10 mouse cellular contexts compared by ENCODE assay signal in the genomic region with DNA sequence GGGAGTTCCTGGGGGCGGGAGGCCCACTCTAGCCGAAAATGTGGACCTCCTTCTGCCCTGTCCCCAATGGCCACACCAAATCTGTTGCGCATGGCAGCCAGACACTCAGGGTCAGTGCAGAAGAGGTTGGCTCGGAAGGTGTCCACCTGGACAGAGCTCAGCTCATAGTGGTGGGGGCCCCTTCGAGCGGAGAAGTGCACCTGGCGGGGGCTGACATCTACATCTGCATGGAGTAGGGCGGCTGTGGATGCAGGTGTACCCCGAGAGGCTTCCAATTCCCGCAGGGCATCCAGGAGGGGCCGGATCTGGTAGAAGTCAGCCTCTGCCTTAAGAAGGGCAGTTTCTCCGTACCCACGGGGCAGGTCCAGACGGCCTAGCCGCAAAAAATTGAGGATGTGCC. TPM values are rescaled to one million over a fixed set of nuclear protein-coding genes. Genes with fewer than 3 reads are reported as not detected.
DNase-seq lines count a peak whose midpoint lies in the region; ATAC-seq lines count a peak whose summit lies in the region.
"Had no signal": no experiment of that assay in that cellular context is flagged by ENCODE, and none has a peak within 500 bp of the region (broad histone marks: within the 10 kb centered on the region; RNA-seq: fewer than 3 reads in every experiment).

No protein-coding gene starts in this region.

- H3K9ac ChIP-seq in neural tube, embryonic 11.5 days (ENCODE audit: low read length), result no peak overlapping the region
- peak overlapping the region; percentile 47; the same call in 1 of the 2 replicates for H3K9ac ChIP-seq in limb, embryonic 15.5 days
- H3K9ac ChIP-seq in stomach, embryonic 16.5 days (ENCODE audit: low read length), result peak overlapping the region; percentile 72

- peaks cover 90% of the 10 kb centered on the region for H3K4me1 ChIP-seq in erythroblast, embryonic 14.5 days (ENCODE audit: control insufficient read depth)
- H3K4me1 ChIP-seq in neural tube, embryonic 11.5 days (ENCODE audit: control insufficient read depth, insufficient read depth, low read length), result peaks cover 13% of the 10 kb centered on the region
- H3K4me1 ChIP-seq in limb, embryonic 15.5 days, result peaks cover 62% of the 10 kb centered on the region
- peaks cover 51% of the 10 kb centered on the region for H3K4me1 ChIP-seq in stomach, embryonic 16.5 days (ENCODE audit: control insufficient read depth, insufficient read depth, low read length)

- H3K27me3 ChIP-seq in erythroblast, embryonic 14.5 days (ENCODE audit: control insufficient read depth), result peaks cover 13% of the 10 kb centered on the region
- H3K27me3 ChIP-seq in neural tube, embryonic 11.5 days (ENCODE audit: control insufficient read depth, insufficient read depth, low read length), result no peaks in the 10 kb centered on the region
- H3K27me3 ChIP-seq in limb, embryonic 15.5 days, result no peaks in the 10 kb centered on the region
- H3K27me3 ChIP-seq in stomach, embryonic 16.5 days (ENCODE audit: control insufficient read depth, insufficient read depth, low read length), result no peaks in the 10 kb centered on the region

- peak overlapping the region; percentile 66 for H3K4me3 ChIP-seq in erythroblast, embryonic 14.5 days (replicated peaks)
- peak overlapping the region; percentile 13; the same call in 1 of the 2 replicates for H3K4me3 ChIP-seq in neural tube, embryonic 11.5 days (ENCODE audit: low read depth, low read length)
- peak overlapping the region; percentile 55 for H3K4me3 ChIP-seq in limb, embryonic 15.5 days
- peak overlapping the region; percentile 54 for H3K4me3 ChIP-seq in stomach, embryonic 16.5 days (replicated peaks; ENCODE audit: low read length)

- H3K36me3 ChIP-seq in erythroblast, embryonic 14.5 days (ENCODE audit: control insufficient read depth), result no peaks in the 10 kb centered on the region
- H3K36me3 ChIP-seq in neural tube, embryonic 11.5 days (ENCODE audit: control insufficient read depth, insufficient read depth, low read length), result no peaks in the 10 kb centered on the region
- no peaks in the 10 kb centered on the region for H3K36me3 ChIP-seq in limb, embryonic 15.5 days
- H3K36me3 ChIP-seq in stomach, embryonic 16.5 days (ENCODE audit: control insufficient read depth, insufficient read depth, low read length), result no peaks in the 10 kb centered on the region

- no peak for ATAC-seq in erythroblast, adult 5-6 weeks (replicated peaks; ENCODE audit: low FRiP score, poor library complexity, severe bottlenecking)
- no peak for ATAC-seq in neural tube, embryonic 11.5 days (ENCODE audit: insufficient read depth, low FRiP score, low TSS enrichment)
- no peak for ATAC-seq in limb, embryonic 15.5 days (ENCODE audit: insufficient number of reproducible peaks, low FRiP score, low TSS enrichment, low read depth)
- no peak for ATAC-seq in stomach, embryonic 16.5 days (ENCODE audit: insufficient read depth, low FRiP score)

- peak overlapping the region; percentile 79 for H3K4me2 ChIP-seq in neural tube, embryonic 11.5 days (ENCODE audit: low read depth)
- peak overlapping the region; percentile 90 for H3K4me2 ChIP-seq in limb, embryonic 15.5 days
- H3K4me2 ChIP-seq in stomach, embryonic 16.5 days (ENCODE audit: low read depth, low read length), result peak overlapping the region; percentile 85

- no peak overlapping the region for H3K27ac ChIP-seq in neural tube, embryonic 11.5 days (ENCODE audit: low read depth, low read length)
- H3K27ac ChIP-seq in limb, embryonic 15.5 days, result peak overlapping the region; percentile 92; the same call in 1 of the 2 replicates
- H3K27ac ChIP-seq in stomach, embryonic 16.5 days (ENCODE audit: low read length), result peak overlapping the region; percentile 92; the same call in 1 of the 2 replicates

- no peak for DNase-seq in neural tube, embryonic 11.5 days (ENCODE audit: low spot score)
- DNase-seq in neural tube, embryonic 10.5 days (ENCODE audit: extremely low spot score, low spot score), result no peak
- no peak for DNase-seq in left cerebral cortex, adult 11 months (ENCODE audit: low spot score)
- DNase-seq in urinary bladder, adult 2 months (ENCODE audit: low spot score), result no peak

- WGBS in neural tube, embryonic 11.5 days, result 49% methylated on average over 15 of the region's 15 CpGs
- 50% methylated on average over 15 of the region's 15 CpGs for WGBS in limb, embryonic 15.5 days
- WGBS in stomach, embryonic 16.5 days, result 50% methylated on average over 15 of the region's 15 CpGs

- H3K9me3 ChIP-seq in erythroblast, embryonic 14.5 days (ENCODE audit: control insufficient read depth, low read length), result no peaks in the 10 kb centered on the region
- H3K9me3 ChIP-seq in neural tube, embryonic 11.5 days (ENCODE audit: control insufficient read depth, low read length), result no peaks in the 10 kb centered on the region
- H3K9me3 ChIP-seq in limb, embryonic 15.5 days, result no peaks in the 10 kb centered on the region
- H3K9me3 ChIP-seq in stomach, embryonic 16.5 days (replicated peaks; ENCODE audit: control insufficient read depth, low read length), result no peaks in the 10 kb centered on the region

RNA-seq across cellular contexts. Expression of a gene that starts 1.5 kb away (rescaled TPM):
- polyA plus RNA-seq in erythroblast, embryonic 14.5 days (2012), result 0.02 and 0.08 TPM in 2 replicates
- total RNA-seq in erythroblast, adult 5-6 weeks (2015; ENCODE audit: low replicate concordance), result 1.3 and 2.1 TPM in 2 replicates
- total RNA-seq in erythroblast, adult 5-6 weeks (2017; ENCODE audit: low replicate concordance), result 0.42 and 0.77 TPM in 2 replicates
- polyA plus RNA-seq in neural tube, embryonic 11.5 days (2014; fragmentation: Nextera tagmentation; extraction: Ambion mirVana), result 3.1 and 3.6 TPM in 2 replicates
- polyA plus RNA-seq in limb, embryonic 15.5 days (2015; fragmentation: Nextera tagmentation; extraction: Ambion mirVana), result 20.5 TPM in 2 replicates
- polyA plus RNA-seq in stomach, embryonic 16.5 days (2015; fragmentation: Nextera tagmentation; extraction: Ambion mirVana), result 15.1 and 24.7 TPM in 2 replicates
- 11.8 and 13.8 TPM in 2 replicates for polyA plus RNA-seq in urinary bladder, adult 2 months (2012; rRNA removed)

RNA-seq across cellular contexts. Expression of a gene that starts 1.9 kb away (rescaled TPM):
- polyA plus RNA-seq in erythroblast, embryonic 14.5 days (2012), result not detected in 2 replicates
- total RNA-seq in erythroblast, adult 5-6 weeks (2015; ENCODE audit: low replicate concordance), result not detected in 2 replicates
- total RNA-seq in erythroblast, adult 5-6 weeks (2017; ENCODE audit: low replicate concordance), result not detected in 2 replicates
- polyA plus RNA-seq in neural tube, embryonic 11.5 days (2014; fragmentation: Nextera tagmentation; extraction: Ambion mirVana), result not detected in 2 replicates
- polyA plus RNA-seq in limb, embryonic 15.5 days (2015; fragmentation: Nextera tagmentation; extraction: Ambion mirVana), result 0.31 and 0.73 TPM in 2 replicates
- polyA plus RNA-seq in stomach, embryonic 16.5 days (2015; fragmentation: Nextera tagmentation; extraction: Ambion mirVana), result not detected in 2 replicates
- polyA plus RNA-seq in urinary bladder, adult 2 months (2012; rRNA removed), result not detected in 2 replicates
- total RNA-seq: adrenal gland, postnatal 14 days; gastrocnemius, adult 18-20 months had no signal

RNA-seq across cellular contexts. Expression of a gene that starts 15.6 kb away (rescaled TPM):
- polyA plus RNA-seq in erythroblast, embryonic 14.5 days (2012), result 0.23 and 0.37 TPM in 2 replicates
- 9.0 and 15.7 TPM in 2 replicates for total RNA-seq in erythroblast, adult 5-6 weeks (2015; ENCODE audit: low replicate concordance)
- total RNA-seq in erythroblast, adult 5-6 weeks (2017; ENCODE audit: low replicate concordance), result 12.1 and 16.1 TPM in 2 replicates
- 0.53 and 1.1 TPM in 2 replicates for polyA plus RNA-seq in neural tube, embryonic 11.5 days (2014; fragmentation: Nextera tagmentation; extraction: Ambion mirVana)
- polyA plus RNA-seq in limb, embryonic 15.5 days (2015; fragmentation: Nextera tagmentation; extraction: Ambion mirVana), result 2.7 and 3.1 TPM in 2 replicates
- 4.0 and 5.1 TPM in 2 replicates for polyA plus RNA-seq in stomach, embryonic 16.5 days (2015; fragmentation: Nextera tagmentation; extraction: Ambion mirVana)
- polyA plus RNA-seq in urinary bladder, adult 2 months (2012; rRNA removed), result 2.0 and 2.5 TPM in 2 replicates

RNA-seq across cellular contexts. Expression of a gene that starts 21.1 kb away (rescaled TPM):
- 0.14 and 0.18 TPM in 2 replicates for polyA plus RNA-seq in erythroblast, embryonic 14.5 days (2012)
- 2.7 TPM in 1 of 2 replicates, not detected in the other for total RNA-seq in erythroblast, adult 5-6 weeks (2015; ENCODE audit: low replicate concordance)
- 6.0 TPM in 1 of 2 replicates, not detected in the other for total RNA-seq in erythroblast, adult 5-6 weeks (2017; ENCODE audit: low replicate concordance)
- 14.4 and 15.1 TPM in 2 replicates for polyA plus RNA-seq in neural tube, embryonic 11.5 days (2014; fragmentation: Nextera tagmentation; extraction: Ambion mirVana)
- polyA plus RNA-seq in limb, embryonic 15.5 days (2015; fragmentation: Nextera tagmentation; extraction: Ambion mirVana), result 7.6 and 8.4 TPM in 2 replicates
- 4.9 TPM in 2 replicates for polyA plus RNA-seq in stomach, embryonic 16.5 days (2015; fragmentation: Nextera tagmentation; extraction: Ambion mirVana)
- 1.1 and 1.3 TPM in 2 replicates for polyA plus RNA-seq in urinary bladder, adult 2 months (2012; rRNA removed)

RNA-seq across cellular contexts. Expression of a gene that starts 21.2 kb away (rescaled TPM):
- 5.0 and 5.1 TPM in 2 replicates for polyA plus RNA-seq in erythroblast, embryonic 14.5 days (2012)
- 3.5 and 3.8 TPM in 2 replicates for total RNA-seq in erythroblast, adult 5-6 weeks (2015; ENCODE audit: low replicate concordance)
- 9.3 and 16.0 TPM in 2 replicates for total RNA-seq in erythroblast, adult 5-6 weeks (2017; ENCODE audit: low replicate concordance)
- 14.2 and 18.0 TPM in 2 replicates for polyA plus RNA-seq in neural tube, embryonic 11.5 days (2014; fragmentation: Nextera tagmentation; extraction: Ambion mirVana)
- 7.1 and 7.3 TPM in 2 replicates for polyA plus RNA-seq in limb, embryonic 15.5 days (2015; fragmentation: Nextera tagmentation; extraction: Ambion mirVana)
- 7.5 TPM in 2 replicates for polyA plus RNA-seq in stomach, embryonic 16.5 days (2015; fragmentation: Nextera tagmentation; extraction: Ambion mirVana)
- polyA plus RNA-seq in urinary bladder, adult 2 months (2012; rRNA removed), result 43.4 and 47.8 TPM in 2 replicates

Comparison
In these comparisons a context has a peak if more than half of its experiments do, and no peak if none do; other contexts are left out.
1. H3K4me3 ChIP-seq: peak in every context shown above with its lines; median percentile 66 in erythroblast, embryonic 14.5 days; 55 in limb, embryonic 15.5 days; 54 in stomach, embryonic 16.5 days; 13 in neural tube, embryonic 11.5 days.